Mouse (Mus musculus) bone marrow macrophage, adult 2 months (primary cell): Measurements from ENCODE around the gene Borcs7. TPM values are rescaled to one million over a fixed set of nuclear protein-coding genes. Genes with fewer than 3 reads are reported as not detected.

ENCODE experiments used
- H3K27ac ChIP-seq: 2 replicates; pipeline ENCODE4 v1.5.1; 2012; ENCODE audit warnings: low read depth, low read length; ENCODE audit not compliant: insufficient read depth
- H3K4me1 ChIP-seq: 2 replicates; pipeline ENCODE4 v1.6.1; 2012; ENCODE audit warnings: low read length; ENCODE audit not compliant: control insufficient read depth, insufficient read depth
- H3K4me3 ChIP-seq: 2 replicates; pipeline ENCODE4 v1.5.1; 2012; ENCODE audit warnings: mild to moderate bottlenecking, low read length, moderate library complexity; ENCODE audit not compliant: insufficient read depth
- CTCF ChIP-seq: IDR thresholded peaks from 2 replicates; pipeline ENCODE4 v1.5.1; 2012; ENCODE audit warnings: low read depth, mild to moderate bottlenecking, low read length, moderate library complexity
- POLR2A ChIP-seq: IDR thresholded peaks from 2 replicates; pipeline ENCODE4 v1.6.1; 2012; ENCODE audit warnings: mild to moderate bottlenecking, low read depth, low read length, borderline replicate concordance
- polyA plus RNA-seq: library from polyadenylated mRNA; stranded (reverse); fragments of >200 nt; gene quantifications from 2 replicates; pipeline ENCODE4 v1.2.4, GENCODE M21; 2012; ENCODE audit not compliant: missing spikeins, insufficient read depth, insufficient read length

The Borcs7 gene
- polyA plus RNA-seq, 1 experiment, result 13.7 TPM

GRCm38 (mm10) chr19:46707296-46708151 is 17.8 kb downstream of the Borcs7 start, which contains the start of gene As3mt:
TSS of gene As3mt (plus strand) at chr19:46707458.
- no peak for TF ChIP-seq CTCF
- no peak for TF ChIP-seq POLR2A
- Histone ChIP-seq H3K4me1 (0 out of 2 replicates have a peak, but pooled peaks cover 2% of the 10 kb centered on the region), H3K27ac (no peak within 1 kb of the TSS), H3K4me3 (peak within 1 kb of the TSS; percentile 31; the same call in 1 of the 2 replicates)

GRCm38 (mm10) chr19:46710614-46711013 is 20.9 kb downstream of the Borcs7 start:
- H3K4me1 ChIP-seq, result 0 out of 2 replicates have a peak, but pooled peaks cover 2% of the 10 kb centered on the region
- H3K4me3 ChIP-seq, result no peak overlapping the region
- TF ChIP-seq POLR2A, result no peak
- no peak overlapping the region for H3K27ac ChIP-seq

- Histone ChIP-seq H3K4me3 (no peak overlapping the region), H3K4me1 (no peaks in the 10 kb centered on the region), H3K27ac (no peak overlapping the region)
- TF ChIP-seq POLR2A (no peak), CTCF (no peak)
Observed at GRCm38 (mm10) chr19:46714234-46714633, 24.5 kb downstream of the Borcs7 start.

- Histone ChIP-seq H3K4me3 (no peak overlapping the region), H3K4me1 (no peaks in the 10 kb centered on the region), H3K27ac (no peak overlapping the region)
- TF ChIP-seq CTCF, result no peak
- no peak for TF ChIP-seq POLR2A
Observed at GRCm38 (mm10) chr19:46715016-46715415, 25.3 kb downstream of the Borcs7 start.

GRCm38 (mm10) chr19:46718150-46718549 is 28.4 kb downstream of the Borcs7 start:
- Histone ChIP-seq H3K4me1 (no peaks in the 10 kb centered on the region), H3K4me3 (no peak overlapping the region), H3K27ac (no peak overlapping the region)
- TF ChIP-seq POLR2A, result no peak
- TF ChIP-seq CTCF, result no peak

- TF ChIP-seq POLR2A (no peak), CTCF (no peak)
- peaks cover 3% of the 10 kb centered on the region; the same call in 1 of the 2 replicates for H3K4me1 ChIP-seq
- H3K27ac ChIP-seq, result no peak overlapping the region
- H3K4me3 ChIP-seq, result no peak overlapping the region
Observed at GRCm38 (mm10) chr19:46724411-46724810, 34.7 kb downstream of the Borcs7 start.

GRCm38 (mm10) chr19:46726142-46726541 is 36.4 kb downstream of the Borcs7 start:
- Histone ChIP-seq H3K4me3 (no peak overlapping the region), H3K4me1 (peaks cover 3% of the 10 kb centered on the region; the same call in 1 of the 2 replicates), H3K27ac (no peak overlapping the region)
- TF ChIP-seq POLR2A (no peak), CTCF (no peak)

GRCm38 (mm10) chr19:46727140-46727736 is 37.5 kb downstream of the Borcs7 start:
- Histone ChIP-seq H3K4me1 (peaks cover 3% of the 10 kb centered on the region; the same call in 1 of the 2 replicates), H3K27ac (no peak overlapping the region), H3K4me3 (no peak overlapping the region)
- TF ChIP-seq CTCF (no peak), POLR2A (no peak)

GRCm38 (mm10) chr19:46727945-46728540 is 38.3 kb downstream of the Borcs7 start:
- no peak overlapping the region for H3K4me3 ChIP-seq
- peaks cover 3% of the 10 kb centered on the region; the same call in 1 of the 2 replicates for H3K4me1 ChIP-seq
- no peak overlapping the region for H3K27ac ChIP-seq
- no peak for TF ChIP-seq CTCF
- TF ChIP-seq POLR2A, result no peak

GRCm38 (mm10) chr19:46728909-46729308 is 39.2 kb downstream of the Borcs7 start:
- TF ChIP-seq POLR2A, result no peak
- TF ChIP-seq CTCF, result no peak
- Histone ChIP-seq H3K4me3 (no peak overlapping the region), H3K27ac (no peak overlapping the region), H3K4me1 (peaks cover 3% of the 10 kb centered on the region; the same call in 1 of the 2 replicates)
